Mouse (Mus musculus) G1E (cell line): ENCODE data around the gene Gm11992. TPM values are rescaled to one million over a fixed set of nuclear protein-coding genes. Genes with fewer than 3 reads are reported as not detected.

Experiments
- ATAC-seq: 2 replicates; pipeline ENCODE4 v1.8.0; 2016; ENCODE audit warnings: mild to moderate bottlenecking; ENCODE audit not compliant: insufficient number of reproducible peaks, poor library complexity, low FRiP score, severe bottlenecking; ENCODE audit errors: extremely low read depth
- DNase-seq: peaks from one replicate; pipeline ENCODE4 v3.0.0; 2012; ENCODE audit warnings: low spot score
- H3K27me3 ChIP-seq: 2 replicates; pipeline ENCODE4 v1.6.1; 2012; ENCODE audit warnings: mild to moderate bottlenecking, low read length, inconsistent platforms; ENCODE audit not compliant: insufficient read depth
- H3K36me3 ChIP-seq: replicated peaks from 2 replicates; pipeline ENCODE3; 2012; ENCODE audit warnings: mild to moderate bottlenecking, inconsistent platforms
- H3K4me1 ChIP-seq: 2 replicates; pipeline ENCODE4 v1.6.1; 2012; ENCODE audit warnings: low read depth, low read length, inconsistent platforms, mixed read lengths; ENCODE audit not compliant: insufficient read depth
- H3K4me3 ChIP-seq: 2 replicates; pipeline ENCODE4 v1.5.1; 2012; ENCODE audit warnings: low read depth, mild to moderate bottlenecking, inconsistent platforms, low read length, moderate library complexity, mixed read lengths
- H3K9me3 ChIP-seq: replicated peaks from 2 replicates; pipeline ENCODE4 v1.6.1; 2012; ENCODE audit warnings: inconsistent platforms
- CTCF ChIP-seq: IDR thresholded peaks from 2 replicates; pipeline ENCODE4 v1.5.1; 2012; ENCODE audit warnings: low read depth, low read length, inconsistent platforms, mixed read lengths
- GATA1 ChIP-seq: IDR thresholded peaks from 2 replicates; pipeline ENCODE4 v1.6.1; 2012; ENCODE audit warnings: borderline replicate concordance, low read length, inconsistent platforms, mixed read lengths
- GATA2 ChIP-seq: IDR thresholded peaks from 2 replicates; pipeline ENCODE4 v1.6.1; 2012; ENCODE audit warnings: low read depth, low read length, inconsistent platforms, borderline replicate concordance
- POLR2AphosphoS5 ChIP-seq: IDR thresholded peaks from 2 replicates; pipeline ENCODE4 v1.6.1; 2012; ENCODE audit warnings: low read depth, low read length, inconsistent platforms; ENCODE audit not compliant: insufficient replicate concordance
- TAL1 ChIP-seq: conservative IDR thresholded peaks from 2 replicates; pipeline ENCODE4 v1.6.1; 2012; ENCODE audit warnings: low read depth, low read length, inconsistent platforms, mixed read lengths
- polyA plus RNA-seq: library from polyadenylated mRNA; stranded (reverse); fragments of >175 nt; gene quantifications from 2 replicates; pipeline ENCODE4 v1.2.3, GENCODE M21; 2012
- total RNA-seq, 2 experiments: library from RNA; stranded (forward) in 1 of 2; stranded (reverse) in 1 of 2; fragments of 200-1000 nt in 1 of 2; fragments of >200 nt in 1 of 2; fragmentation: Nextera tagmentation in 1 of 2; gene quantifications; 2 replicates each; pipeline ENCODE4 v1.2.3; 2014 to 2017

Gene Gm11992
- total and polyA plus RNA-seq, 3 experiments: 0.30 to 2.6 (median 2.0) TPM

- Histone ChIP-seq H3K4me1 (peaks cover 75% of the 10 kb centered on the region), H3K9me3 (no peaks in the 10 kb centered on the region), H3K36me3 (peaks cover 7% of the 10 kb centered on the region), H3K4me3 (peak within 1 kb of the TSS; percentile 76), H3K27me3 (peaks cover 14% of the 10 kb centered on the region; the same call in 1 of the 2 replicates)
- DNase-seq (no peak), ATAC-seq (no peak)
- TF ChIP-seq GATA1 (no peak), POLR2AphosphoS5 (no peak), TAL1 (no peak), GATA2 (no peak), CTCF (no peak)
Observed at GRCm38 (mm10) chr11:9118050-9118420, 69.6 kb downstream of the Gm11992 start, which contains the start of gene Upp1. Gene Upp1 (plus strand): TSS chr11:9118103.

GRCm38 (mm10) chr11:9118421-9119121 lies 70.2 kb downstream of the Gm11992 start:
- Histone ChIP-seq H3K27me3 (peaks cover 14% of the 10 kb centered on the region; the same call in 1 of the 2 replicates), H3K36me3 (peaks cover 12% of the 10 kb centered on the region), H3K9me3 (no peaks in the 10 kb centered on the region), H3K4me3 (peak overlapping the region; percentile 76), H3K4me1 (peaks cover 73% of the 10 kb centered on the region)
- no peak for TF ChIP-seq GATA1
- no peak for TF ChIP-seq POLR2AphosphoS5
- no peak for TF ChIP-seq CTCF
- DNase-seq (peak; percentile 76), ATAC-seq (peak; percentile 72)

Other genes starting within 250 kb of the Gm11992 start
- 0.10 TPM in 1 of 2 replicates, not detected in the other for gene Pkd1l1, start 75.3 kb upstream of the Gm11992 start, total RNA-seq (2014; fragmentation: Nextera tagmentation)
- 0.16 and 0.41 TPM in 2 replicates for gene Pkd1l1, start 75.3 kb upstream of the Gm11992 start, total RNA-seq (2017)
- not detected in 2 replicates for gene Pkd1l1, start 75.3 kb upstream of the Gm11992 start, polyA plus RNA-seq
- gene Hus1, start 37.4 kb upstream of the Gm11992 start, total RNA-seq (2014; fragmentation: Nextera tagmentation): 39.1 and 59.9 TPM in 2 replicates
- gene Hus1, start 37.4 kb upstream of the Gm11992 start, total RNA-seq (2017): 26.4 and 27.5 TPM in 2 replicates
- gene Hus1, start 37.4 kb upstream of the Gm11992 start, polyA plus RNA-seq: 6.9 and 10.2 TPM in 2 replicates
- not detected in 2 replicates for gene Sun3, start 397 bp downstream of the Gm11992 start, total RNA-seq (2014; fragmentation: Nextera tagmentation)
- 0.11 and 0.17 TPM in 2 replicates for gene Sun3, start 397 bp downstream of the Gm11992 start, total RNA-seq (2017)
- not detected in 2 replicates for gene Sun3, start 397 bp downstream of the Gm11992 start, polyA plus RNA-seq
- 23.7 and 37.0 TPM in 2 replicates for gene Upp1, start 69.5 kb downstream of the Gm11992 start, total RNA-seq (2014; fragmentation: Nextera tagmentation)
- gene Upp1, start 69.5 kb downstream of the Gm11992 start, total RNA-seq (2017): 76.5 and 83.8 TPM in 2 replicates
- gene Upp1, start 69.5 kb downstream of the Gm11992 start, polyA plus RNA-seq: 3.0 and 3.3 TPM in 2 replicates
- gene Abca13, start 143.3 kb downstream of the Gm11992 start, total RNA-seq (2014; fragmentation: Nextera tagmentation): 0.05 TPM in 1 of 2 replicates, not detected in the other
- gene Abca13, start 143.3 kb downstream of the Gm11992 start, total RNA-seq (2017): 0.06 and 0.22 TPM in 2 replicates
- not detected in 2 replicates for gene Abca13, start 143.3 kb downstream of the Gm11992 start, polyA plus RNA-seq